Mouse (Mus musculus): Measurements from ENCODE around the gene Pik3cb. TPM values are rescaled to one million over a fixed set of nuclear protein-coding genes. Genes with fewer than 3 reads are reported as not detected.
A peak's percentile ranks its signal among the peaks of the same experiment; 100 is the strongest.

Pik3cb gene
- 0.81 and 0.90 TPM in 2 replicates for polyA plus RNA-seq (2015; fragmentation: Nextera tagmentation; extraction: Ambion mirVana)

DNA sequence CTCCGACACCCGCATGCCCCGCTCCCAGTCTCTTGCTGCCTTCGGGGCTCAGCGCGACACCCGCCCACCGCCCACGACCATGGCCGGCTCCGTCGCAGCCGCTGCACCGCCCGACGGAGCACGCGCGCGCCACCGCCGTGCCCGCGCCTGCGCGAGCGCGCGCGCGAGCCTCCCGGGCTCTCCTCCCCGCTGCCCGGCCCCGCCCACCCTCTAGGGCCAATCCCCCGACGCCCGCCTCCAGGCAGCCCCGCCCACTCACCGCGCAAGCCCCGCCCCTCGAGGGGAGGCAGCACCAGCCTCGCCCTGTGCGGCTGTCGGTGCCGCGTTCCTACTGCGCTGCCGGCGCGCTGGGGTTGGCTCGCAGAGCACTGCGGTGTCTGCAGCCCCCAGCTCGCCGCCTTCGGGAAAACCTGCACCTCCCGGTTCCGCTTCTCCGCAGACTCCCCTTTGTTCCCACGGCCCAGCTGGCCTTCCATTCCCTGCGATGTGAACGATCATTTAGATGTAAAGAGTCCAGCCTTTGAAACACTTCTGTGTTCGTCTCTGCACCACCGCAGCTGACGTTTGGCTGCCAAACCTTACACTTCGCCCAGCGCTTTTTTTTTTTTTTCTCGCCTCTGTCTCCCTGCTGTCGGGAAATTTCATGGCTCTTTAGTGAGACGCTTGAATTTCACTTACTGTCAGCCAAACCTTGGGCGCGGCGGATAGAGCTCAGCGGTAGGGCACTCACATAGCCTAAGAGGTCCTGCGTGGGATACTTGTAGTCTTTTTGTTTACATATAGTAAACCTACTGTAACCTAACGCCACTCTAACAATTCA, at the start of gene Pik3cb:
Gene Pik3cb (minus strand): TSS at position 559 of the 820 bp plus-strand sequence.
- H3K9ac ChIP-seq (replicated peaks; ENCODE audit: low read length), result peak within 1 kb of the TSS; percentile 81
- peaks cover 13% of the 10 kb centered on the region for H3K27me3 ChIP-seq (ENCODE audit: insufficient read depth, low read length)
- ATAC-seq (ENCODE audit: low FRiP score, low TSS enrichment), result peak; percentile 97
- peak within 1 kb of the TSS; percentile 89 for H3K4me2 ChIP-seq (replicated peaks; ENCODE audit: low read depth, low read length)
- no peak within 1 kb of the TSS for H3K27ac ChIP-seq (ENCODE audit: low read length)
- peak within 1 kb of the TSS; percentile 79 for H3K4me3 ChIP-seq (ENCODE audit: low read length)
- peaks cover 3% of the 10 kb centered on the region; the same call in 1 of the 2 replicates for H3K4me1 ChIP-seq (ENCODE audit: insufficient read depth, low read length)
- no peaks in the 10 kb centered on the region for H3K9me3 ChIP-seq (ENCODE audit: low read length)
- under 1% methylated on average over 74 of the region's 77 CpGs for WGBS
- H3K36me3 ChIP-seq (ENCODE audit: insufficient read depth, low read length), result no peaks in the 10 kb centered on the region

DNA sequence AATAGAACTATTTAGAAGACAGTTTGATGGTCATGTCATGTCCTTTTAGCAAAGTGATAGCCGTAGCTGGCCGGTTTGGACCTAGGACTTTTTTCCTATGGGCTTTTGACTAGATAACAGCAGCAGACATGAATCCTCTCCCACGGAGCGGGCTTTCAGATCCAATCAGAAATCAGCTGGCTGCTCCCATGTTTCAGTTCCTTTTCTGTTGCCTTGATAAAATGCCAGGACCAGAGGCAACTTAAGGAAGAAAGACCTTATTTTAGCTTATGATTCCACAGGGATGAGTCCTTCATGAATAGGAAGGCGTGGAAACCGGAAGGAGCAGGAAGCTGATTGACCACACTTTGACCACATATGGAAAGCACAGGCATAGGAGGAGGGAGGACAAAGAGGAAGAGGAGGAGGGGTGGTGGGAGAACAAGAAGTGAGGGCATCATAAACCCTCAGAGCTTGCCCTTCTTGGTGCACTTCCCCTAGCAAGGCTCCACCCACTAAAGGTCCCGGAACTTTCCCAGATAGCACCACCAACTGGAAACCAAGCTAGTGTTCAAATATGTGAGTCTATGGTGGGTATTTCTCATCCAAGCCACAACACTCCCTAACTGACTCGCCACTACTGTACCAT, 42.7 kb upstream of the Pik3cb start:
- 78% methylated on average over 8 of the region's 8 CpGs for WGBS
- Histone ChIP-seq H3K4me2 (replicated peaks; ENCODE audit: low read depth, low read length) (no peak overlapping the region), H3K4me1 (ENCODE audit: insufficient read depth, low read length) (no peaks in the 10 kb centered on the region), H3K36me3 (ENCODE audit: insufficient read depth, low read length) (no peaks in the 10 kb centered on the region), H3K9me3 (ENCODE audit: low read length) (no peaks in the 10 kb centered on the region), H3K4me3 (ENCODE audit: low read length) (no peak overlapping the region), H3K27me3 (ENCODE audit: insufficient read depth, low read length) (no peaks in the 10 kb centered on the region), H3K9ac (replicated peaks; ENCODE audit: low read length) (no peak overlapping the region), H3K27ac (ENCODE audit: low read length) (no peak overlapping the region)
- no peak for ATAC-seq (ENCODE audit: low FRiP score, low TSS enrichment)

DNA sequence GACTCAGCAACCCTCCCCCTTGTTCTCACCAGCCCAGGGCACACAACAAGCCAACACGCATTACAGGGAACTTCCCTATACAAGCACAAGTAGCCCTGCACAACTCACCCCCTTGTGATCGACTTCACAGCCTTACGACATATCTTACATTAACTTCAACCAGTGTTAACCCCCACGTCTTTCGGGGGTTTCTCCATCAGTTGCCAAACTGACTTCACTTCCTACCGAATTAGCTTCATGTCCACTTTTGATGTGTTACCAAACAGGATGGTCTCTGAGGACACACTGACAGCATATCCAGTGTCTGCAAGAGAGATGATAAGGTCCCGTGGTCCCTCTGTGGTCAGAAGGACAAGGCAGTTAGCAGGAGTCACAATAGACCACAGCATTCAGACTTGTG, 41.7 kb upstream of the Pik3cb start:
- Histone ChIP-seq H3K4me2 (replicated peaks; ENCODE audit: low read depth, low read length) (no peak overlapping the region), H3K27ac (ENCODE audit: low read length) (no peak overlapping the region), H3K9ac (replicated peaks; ENCODE audit: low read length) (no peak overlapping the region), H3K27me3 (ENCODE audit: insufficient read depth, low read length) (no peaks in the 10 kb centered on the region), H3K4me1 (ENCODE audit: insufficient read depth, low read length) (no peaks in the 10 kb centered on the region), H3K36me3 (ENCODE audit: insufficient read depth, low read length) (no peaks in the 10 kb centered on the region), H3K9me3 (ENCODE audit: low read length) (no peaks in the 10 kb centered on the region), H3K4me3 (ENCODE audit: low read length) (no peak overlapping the region)
- 86% methylated on average over 7 of the region's 7 CpGs for WGBS
- no peak for ATAC-seq (ENCODE audit: low FRiP score, low TSS enrichment)

DNA sequence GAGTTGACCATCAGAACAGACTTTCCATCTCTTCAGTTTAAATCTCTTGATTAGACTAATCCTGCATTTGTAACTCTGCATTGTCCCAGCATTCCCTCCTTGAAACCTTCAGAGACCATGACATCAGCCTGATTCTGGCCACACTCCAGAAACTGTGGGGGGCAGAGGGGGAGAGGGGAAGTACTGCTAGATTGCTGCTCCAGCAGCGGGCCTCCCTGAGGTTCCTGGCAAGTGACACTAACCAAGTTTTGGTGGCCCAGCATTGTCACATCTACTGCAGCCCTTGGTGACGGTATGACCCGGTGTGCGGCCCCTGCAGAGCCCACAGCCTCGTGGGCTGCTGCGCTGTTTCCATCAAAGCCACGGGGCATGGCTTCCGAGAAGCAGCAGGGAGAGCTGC, 39.9 kb upstream of the Pik3cb start:
- H3K36me3 ChIP-seq (ENCODE audit: insufficient read depth, low read length), result no peaks in the 10 kb centered on the region
- no peaks in the 10 kb centered on the region for H3K9me3 ChIP-seq (ENCODE audit: low read length)
- 68% methylated on average over 8 of the region's 8 CpGs for WGBS
- H3K9ac ChIP-seq (replicated peaks; ENCODE audit: low read length), result no peak overlapping the region
- no peaks in the 10 kb centered on the region for H3K4me1 ChIP-seq (ENCODE audit: insufficient read depth, low read length)
- no peak overlapping the region for H3K4me3 ChIP-seq (ENCODE audit: low read length)
- no peaks in the 10 kb centered on the region for H3K27me3 ChIP-seq (ENCODE audit: insufficient read depth, low read length)
- no peak for ATAC-seq (ENCODE audit: low FRiP score, low TSS enrichment)
- H3K4me2 ChIP-seq (replicated peaks; ENCODE audit: low read depth, low read length), result no peak overlapping the region
- no peak overlapping the region for H3K27ac ChIP-seq (ENCODE audit: low read length)

DNA sequence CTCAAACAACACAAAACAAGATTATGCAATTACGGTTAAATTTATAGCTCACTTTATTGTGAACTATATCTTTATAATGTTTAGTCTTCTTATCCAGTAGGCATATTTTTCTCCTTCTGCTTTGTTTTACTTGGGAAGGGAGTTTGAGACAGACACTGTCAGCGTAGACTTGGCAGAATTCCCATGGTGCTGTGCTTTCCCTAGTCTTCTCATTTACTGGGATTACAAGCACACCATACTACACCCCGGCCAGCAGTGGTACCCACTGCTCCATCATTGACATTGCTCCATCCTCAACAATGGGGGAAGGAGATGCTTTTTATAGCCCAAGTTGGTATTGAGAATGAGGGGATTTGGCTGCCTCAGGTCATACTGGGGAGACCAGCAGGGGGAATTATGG, 38.3 kb upstream of the Pik3cb start:
- Histone ChIP-seq H3K4me3 (ENCODE audit: low read length) (no peak overlapping the region), H3K27ac (ENCODE audit: low read length) (no peak overlapping the region), H3K27me3 (ENCODE audit: insufficient read depth, low read length) (no peaks in the 10 kb centered on the region), H3K4me2 (replicated peaks; ENCODE audit: low read depth, low read length) (no peak overlapping the region), H3K9ac (replicated peaks; ENCODE audit: low read length) (no peak overlapping the region), H3K36me3 (ENCODE audit: insufficient read depth, low read length) (no peaks in the 10 kb centered on the region), H3K9me3 (ENCODE audit: low read length) (no peaks in the 10 kb centered on the region), H3K4me1 (ENCODE audit: insufficient read depth, low read length) (no peaks in the 10 kb centered on the region)
- ATAC-seq (ENCODE audit: low FRiP score, low TSS enrichment), result no peak
- WGBS, result 86% methylated on average over 3 of the region's 3 CpGs

DNA sequence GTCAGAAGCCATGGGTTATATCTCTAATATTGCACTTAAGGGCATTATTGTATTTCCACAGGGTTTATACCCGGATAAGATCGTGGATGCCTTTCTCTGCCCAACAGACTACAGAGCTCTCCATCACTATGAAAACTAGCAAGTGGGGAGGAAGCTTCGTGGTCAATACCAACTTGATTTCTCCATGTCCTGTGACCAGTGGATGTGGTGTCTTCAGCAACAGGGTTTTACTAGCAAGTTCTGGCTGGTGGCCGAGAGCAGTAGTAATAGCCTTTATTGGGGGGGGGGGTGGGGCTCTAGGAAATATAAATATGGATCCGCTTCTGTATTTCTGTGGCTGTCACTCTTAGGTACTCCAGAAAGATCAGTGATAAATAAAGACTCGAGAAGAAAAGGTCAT, 35.4 kb upstream of the Pik3cb start:
- ATAC-seq (ENCODE audit: low FRiP score, low TSS enrichment), result no peak
- H3K9ac ChIP-seq (replicated peaks; ENCODE audit: low read length), result no peak overlapping the region
- no peak overlapping the region for H3K4me3 ChIP-seq (ENCODE audit: low read length)
- H3K4me2 ChIP-seq (replicated peaks; ENCODE audit: low read depth, low read length), result no peak overlapping the region
- no peaks in the 10 kb centered on the region for H3K4me1 ChIP-seq (ENCODE audit: insufficient read depth, low read length)
- no peaks in the 10 kb centered on the region for H3K9me3 ChIP-seq (ENCODE audit: low read length)
- H3K36me3 ChIP-seq (ENCODE audit: insufficient read depth, low read length), result no peaks in the 10 kb centered on the region
- no peak overlapping the region for H3K27ac ChIP-seq (ENCODE audit: low read length)
- no peaks in the 10 kb centered on the region for H3K27me3 ChIP-seq (ENCODE audit: insufficient read depth, low read length)
- WGBS, result 84% methylated on average over 6 of the region's 6 CpGs

DNA sequence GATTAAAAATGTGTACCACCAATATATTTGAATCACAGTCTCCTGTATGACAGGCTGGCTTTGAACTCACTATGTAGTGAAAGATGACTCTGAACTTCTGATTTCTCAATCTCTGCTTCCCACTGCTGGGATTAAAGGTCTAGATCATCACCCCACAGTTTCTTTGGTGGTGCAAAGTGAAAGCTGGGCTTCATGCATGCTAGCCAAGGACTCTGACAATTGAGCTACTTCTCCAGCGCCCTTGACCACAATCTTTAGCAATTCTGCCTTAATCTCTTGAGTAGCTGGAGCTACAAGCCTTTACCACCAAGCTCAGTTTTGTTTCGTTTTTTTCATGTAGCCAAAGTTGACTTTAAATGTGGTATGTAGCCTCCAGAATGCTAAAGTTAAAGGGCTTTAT, 32.4 kb upstream of the Pik3cb start:
- no peak for ATAC-seq (ENCODE audit: low FRiP score, low TSS enrichment)
- Histone ChIP-seq H3K9ac (replicated peaks; ENCODE audit: low read length) (no peak overlapping the region), H3K4me2 (replicated peaks; ENCODE audit: low read depth, low read length) (no peak overlapping the region), H3K4me1 (ENCODE audit: insufficient read depth, low read length) (no peaks in the 10 kb centered on the region), H3K9me3 (ENCODE audit: low read length) (no peaks in the 10 kb centered on the region), H3K4me3 (ENCODE audit: low read length) (no peak overlapping the region), H3K36me3 (ENCODE audit: insufficient read depth, low read length) (no peaks in the 10 kb centered on the region), H3K27me3 (ENCODE audit: insufficient read depth, low read length) (no peaks in the 10 kb centered on the region), H3K27ac (ENCODE audit: low read length) (no peak overlapping the region)
- WGBS, result 70% methylated on average over 2 of the region's 2 CpGs

DNA sequence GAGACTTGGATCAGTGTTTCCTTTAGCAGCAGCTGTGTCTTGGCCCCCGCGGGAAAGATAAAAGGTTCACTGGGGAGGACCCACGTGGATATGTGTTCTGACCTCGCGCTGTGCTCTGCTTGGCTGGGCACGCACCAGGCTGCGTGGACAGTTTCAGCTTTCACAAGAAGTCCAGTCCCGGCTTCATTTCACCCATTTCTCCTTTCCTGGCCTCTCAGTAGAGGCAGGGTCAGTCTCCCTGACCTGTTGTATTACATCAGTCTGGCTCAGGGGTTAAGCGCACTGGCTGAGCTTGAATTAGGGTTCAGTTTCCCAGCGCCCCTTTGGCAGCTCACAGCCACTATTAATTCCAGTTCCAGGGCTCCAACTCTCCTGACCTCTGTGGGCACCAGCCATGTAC, 30.8 kb upstream of the Pik3cb start:
- 28% methylated on average over 10 of the region's 10 CpGs for WGBS
- no peak overlapping the region for H3K9ac ChIP-seq (replicated peaks; ENCODE audit: low read length)
- no peaks in the 10 kb centered on the region for H3K4me1 ChIP-seq (ENCODE audit: insufficient read depth, low read length)
- no peak for ATAC-seq (ENCODE audit: low FRiP score, low TSS enrichment)
- H3K4me3 ChIP-seq (ENCODE audit: low read length), result no peak overlapping the region
- no peaks in the 10 kb centered on the region for H3K36me3 ChIP-seq (ENCODE audit: insufficient read depth, low read length)
- no peak overlapping the region for H3K4me2 ChIP-seq (replicated peaks; ENCODE audit: low read depth, low read length)
- no peaks in the 10 kb centered on the region for H3K27me3 ChIP-seq (ENCODE audit: insufficient read depth, low read length)
- no peaks in the 10 kb centered on the region for H3K9me3 ChIP-seq (ENCODE audit: low read length)
- H3K27ac ChIP-seq (ENCODE audit: low read length), result no peak overlapping the region

DNA sequence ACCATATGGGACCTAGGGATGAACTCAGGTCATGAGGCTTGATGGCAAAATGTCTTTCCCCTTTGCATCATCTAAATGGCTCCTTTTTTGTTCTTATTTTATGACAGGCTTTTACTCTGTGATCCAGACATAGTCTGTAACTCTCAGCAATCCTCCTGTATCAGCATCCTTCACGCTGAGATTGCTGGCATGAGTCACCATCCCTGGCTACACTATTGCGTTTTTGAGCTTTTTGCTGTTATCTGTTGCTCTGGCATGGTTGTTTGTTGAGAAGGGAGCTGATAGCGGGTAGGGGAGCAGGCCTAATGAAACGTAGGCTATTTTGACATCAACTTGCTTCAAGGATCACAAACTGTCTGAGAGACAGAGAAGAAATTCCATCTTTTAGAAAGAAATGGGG, 28.6 kb upstream of the Pik3cb start:
- Histone ChIP-seq H3K4me2 (replicated peaks; ENCODE audit: low read depth, low read length) (no peak overlapping the region), H3K4me3 (ENCODE audit: low read length) (no peak overlapping the region), H3K9me3 (ENCODE audit: low read length) (no peaks in the 10 kb centered on the region), H3K27me3 (ENCODE audit: insufficient read depth, low read length) (no peaks in the 10 kb centered on the region), H3K36me3 (ENCODE audit: insufficient read depth, low read length) (no peaks in the 10 kb centered on the region), H3K4me1 (ENCODE audit: insufficient read depth, low read length) (no peaks in the 10 kb centered on the region), H3K27ac (ENCODE audit: low read length) (no peak overlapping the region), H3K9ac (replicated peaks; ENCODE audit: low read length) (no peak overlapping the region)
- no peak for ATAC-seq (ENCODE audit: low FRiP score, low TSS enrichment)
- 59% methylated on average over 4 of the region's 4 CpGs for WGBS

DNA sequence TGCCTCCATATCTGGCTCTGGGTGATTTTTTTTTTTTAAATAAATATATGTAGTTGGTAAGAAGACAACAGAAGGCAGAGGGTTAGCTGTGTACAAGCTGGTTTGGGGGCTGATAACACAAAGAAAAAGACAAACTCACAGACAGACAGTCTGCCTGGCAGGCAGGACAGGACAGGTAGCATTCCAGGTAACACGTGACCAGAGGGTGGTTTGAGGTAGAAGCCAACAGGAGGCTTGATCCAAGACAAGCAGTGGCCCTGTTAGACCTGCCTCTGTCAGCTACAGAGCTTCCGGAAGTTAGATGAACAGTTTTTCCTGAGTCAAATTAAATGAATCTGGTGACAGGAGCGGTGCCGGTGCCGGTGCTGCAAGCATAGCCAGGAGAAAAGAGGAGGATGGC, 26.5 kb upstream of the Pik3cb start:
- no peak overlapping the region for H3K9ac ChIP-seq (replicated peaks; ENCODE audit: low read length)
- no peaks in the 10 kb centered on the region for H3K9me3 ChIP-seq (ENCODE audit: low read length)
- H3K27me3 ChIP-seq (ENCODE audit: insufficient read depth, low read length), result no peaks in the 10 kb centered on the region
- ATAC-seq (ENCODE audit: low FRiP score, low TSS enrichment), result no peak
- no peak overlapping the region for H3K4me2 ChIP-seq (replicated peaks; ENCODE audit: low read depth, low read length)
- no peak overlapping the region for H3K4me3 ChIP-seq (ENCODE audit: low read length)
- no peaks in the 10 kb centered on the region for H3K4me1 ChIP-seq (ENCODE audit: insufficient read depth, low read length)
- no peak overlapping the region for H3K27ac ChIP-seq (ENCODE audit: low read length)
- H3K36me3 ChIP-seq (ENCODE audit: insufficient read depth, low read length), result no peaks in the 10 kb centered on the region
- 85% methylated on average over 5 of the region's 5 CpGs for WGBS
